Mouse (Mus musculus): ENCODE data around the gene Caskin2.

GRCm38 (mm10) chr11:115830550-115831325 lies 17.3 kb upstream of the Caskin2 start:
- no peak for TF ChIP-seq CTCF (IDR thresholded peaks at IDR 0.05; ENCODE audit: borderline replicate concordance, extremely low read depth, insufficient read depth, insufficient read length)
- TF ChIP-seq POLR2A (IDR thresholded peaks at IDR 0.05; ENCODE audit: borderline replicate concordance, extremely low read depth, insufficient read depth, insufficient read length, poor library complexity, severe bottlenecking), result no peak

All from brain, embryonic 14.5 days (tissue).